Mouse (Mus musculus) heart, postnatal 0 days (tissue): Measurements from ENCODE around the gene Gm4565. TPM values are rescaled to one million over a fixed set of nuclear protein-coding genes. Genes with fewer than 3 reads are reported as not detected.
"Not testable (repeated sequence)": the region's sequence is repeated elsewhere in the genome, so short reads cannot be mapped to it uniquely, and the experiment has no call there.

Experiments
- ATAC-seq: fragments of 200-750 bp; cut with Nextera tagmentation; 2 replicates; pipeline ENCODE4 v1.8.0; 2017; ENCODE audit warnings: low read depth, moderate number of reproducible peaks, moderate library complexity; ENCODE audit not compliant: insufficient read depth
- DNase-seq: peaks from one replicate; pipeline ENCODE4 v3.0.0-alpha.2; 2016; ENCODE audit warnings: low spot score
- H3K27ac ChIP-seq: fragments of 300-500 bp; sonication (generic); 2 replicates; pipeline ENCODE4 v1.5.1; 2014; ENCODE audit warnings: low read depth, mild to moderate bottlenecking
- H3K27me3 ChIP-seq: fragments of 300-500 bp; sonication (generic); 2 replicates; pipeline ENCODE4 v1.6.1; 2014; ENCODE audit warnings: low read length, mixed read lengths; ENCODE audit not compliant: control insufficient read depth, insufficient read depth
- H3K36me3 ChIP-seq: fragments of 300-500 bp; sonication (generic); replicated peaks from 2 replicates; pipeline ENCODE4 v1.6.1; 2014; ENCODE audit warnings: low read length, mixed read lengths; ENCODE audit not compliant: control insufficient read depth, insufficient read depth
- H3K4me1 ChIP-seq: fragments of 300-500 bp; sonication (generic); 2 replicates; pipeline ENCODE4 v1.6.1; 2014; ENCODE audit warnings: antibody characterized with exemption; ENCODE audit not compliant: control insufficient read depth, insufficient read depth
- H3K4me2 ChIP-seq: fragments of 300-500 bp; sonication (generic); 2 replicates; pipeline ENCODE4 v1.6.1; 2014; ENCODE audit warnings: low read depth, mild to moderate bottlenecking, low read length, moderate library complexity
- H3K4me3 ChIP-seq: fragments of 300-500 bp; sonication (generic); 2 replicates; pipeline ENCODE4 v1.5.1; 2014; ENCODE audit warnings: low read depth, low read length
- H3K9ac ChIP-seq: fragments of 300-500 bp; sonication (generic); replicated peaks from 2 replicates; pipeline ENCODE4 v1.6.1; 2014; ENCODE audit warnings: low read depth, low read length, mixed read lengths
- H3K9me3 ChIP-seq: fragments of 300-500 bp; sonication (generic); replicated peaks from 2 replicates; pipeline ENCODE4 v1.6.1; 2016; ENCODE audit warnings: low read length; ENCODE audit not compliant: control insufficient read depth
- WGBS: fragments of 180-500 bp; shearing (Covaris S2); extraction: QIAGEN DNeasy Blood & Tissue Kit; methylation state at CpG from one replicate; pipeline ENCODE4 v1.1.7; 2014; 5-methylcytosine and 5-hydroxymethylcytosine counted together
- polyA plus RNA-seq: library from polyadenylated mRNA; unstranded; fragments of >200 nt; fragmentation: Nextera tagmentation; extraction: Ambion mirVana; gene quantifications from 2 replicates; pipeline ENCODE4 v1.2.1, GENCODE M21; 2015
- total RNA-seq: library from RNA; depleted of rRNA; stranded (reverse); fragments of >200 nt; gene quantifications from 2 replicates; pipeline ENCODE4 v1.2.3, GENCODE M21; 2014; ENCODE audit warnings: low replicate concordance; rRNA removed

The Gm4565 gene
- not detected in 2 replicates for total RNA-seq
- polyA plus RNA-seq: not detected in 2 replicates

DNA sequence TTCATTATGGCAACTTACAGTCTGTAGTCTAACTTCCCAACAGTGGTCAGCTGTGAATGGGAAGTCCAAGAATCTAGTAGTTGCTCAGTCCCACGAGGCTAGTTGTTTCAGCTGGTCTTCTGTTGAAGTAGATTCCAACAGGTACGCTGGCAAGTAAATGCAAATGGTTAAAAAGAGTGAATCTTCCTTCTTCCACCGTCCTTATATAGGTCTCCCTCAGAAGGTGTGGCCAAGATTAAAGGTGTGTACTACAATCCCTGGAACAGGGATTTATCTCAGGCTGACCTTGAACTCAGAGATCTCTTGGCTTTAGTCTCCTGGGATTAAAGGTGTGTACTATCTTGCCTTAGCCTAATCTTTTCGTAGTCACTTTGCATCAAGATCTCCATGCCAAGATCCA lies at the start of gene Gm4565:
Gene Gm4565, minus strand, starts transcription at position 101 of the 400 bp plus-strand sequence.
- H3K4me2 ChIP-seq, H3K27ac ChIP-seq: not testable (repeated sequence)
- 65% methylated on average over 2 of the region's 4 CpGs for WGBS

GRCm38 (mm10) chr7:22565243-22565642 lies 22.7 kb downstream of the Gm4565 start, which contains the start of gene Gm4201:
Gene Gm4201 (minus strand): TSS chr7:22565343.
- H3K9ac ChIP-seq, H3K9me3 ChIP-seq, H3K4me2 ChIP-seq, H3K27ac ChIP-seq, ATAC-seq, H3K4me1 ChIP-seq, H3K36me3 ChIP-seq, H3K27me3 ChIP-seq, H3K4me3 ChIP-seq, DNase-seq: not testable (repeated sequence)
- no CpG with 5 or more reads among the region's 3 CpGs for WGBS

More for the DNA sequence above, at the start of gene Gm4565:
- not testable (repeated sequence) for H3K9ac ChIP-seq, ATAC-seq, DNase-seq, H3K36me3 ChIP-seq, H3K4me1 ChIP-seq, H3K27me3 ChIP-seq, H3K4me3 ChIP-seq, H3K9me3 ChIP-seq

DNA sequence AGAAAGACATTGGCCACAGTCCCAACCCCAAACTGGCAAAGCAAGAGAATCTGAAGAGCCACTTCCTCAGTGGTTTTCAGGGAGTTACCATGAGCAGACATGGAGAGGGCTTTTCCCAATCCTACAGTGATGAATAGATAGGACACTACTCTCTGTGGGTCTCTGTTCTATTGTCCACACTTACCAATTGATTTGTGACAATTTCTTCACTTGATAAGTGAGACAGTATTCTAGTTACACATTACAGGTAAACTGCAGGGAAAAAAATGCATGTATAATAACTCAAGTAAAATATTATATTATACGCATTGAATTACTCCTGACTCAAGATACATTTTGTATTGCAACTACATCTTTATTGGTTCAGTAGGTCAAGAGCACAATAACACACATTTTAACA lies 53.1 kb downstream of the Gm4565 start, which contains the start of gene Gm8677:
Gene Gm8677, minus strand, starts transcription at position 101 of the 400 bp plus-strand sequence.
- H3K27ac ChIP-seq, H3K27me3 ChIP-seq, H3K36me3 ChIP-seq, ATAC-seq, H3K4me2 ChIP-seq, H3K4me1 ChIP-seq, H3K9me3 ChIP-seq, H3K4me3 ChIP-seq, H3K9ac ChIP-seq, DNase-seq: not testable (repeated sequence)
- no CpG with 5 or more reads among the region's 1 CpGs for WGBS

Other genes with a start within 250 kb of the Gm4565 start
- gene Gm8660, start 217.1 kb downstream of the Gm4565 start, total RNA-seq: not detected in 2 replicates
- gene Gm8660, start 217.1 kb downstream of the Gm4565 start, polyA plus RNA-seq: not detected in 2 replicates
- not detected in 2 replicates for gene Vmn1r148, start 174.5 kb downstream of the Gm4565 start, total RNA-seq
- gene Vmn1r148, start 174.5 kb downstream of the Gm4565 start, polyA plus RNA-seq: not detected in 2 replicates
- gene Vmn1r149, start 149.9 kb downstream of the Gm4565 start, total RNA-seq: not detected in 2 replicates
- gene Vmn1r149, start 149.9 kb downstream of the Gm4565 start, polyA plus RNA-seq: not detected in 2 replicates
- gene Gm10665, start 124.1 kb downstream of the Gm4565 start, total RNA-seq: not detected in 2 replicates
- not detected in 2 replicates for gene Gm10665, start 124.1 kb downstream of the Gm4565 start, polyA plus RNA-seq
- not detected in 2 replicates for gene Vmn1r151, start 88.4 kb downstream of the Gm4565 start, total RNA-seq
- gene Vmn1r151, start 88.4 kb downstream of the Gm4565 start, polyA plus RNA-seq: not detected in 2 replicates
- gene Vmn1r152, start 65.2 kb downstream of the Gm4565 start, total RNA-seq: not detected in 2 replicates
- not detected in 2 replicates for gene Vmn1r152, start 65.2 kb downstream of the Gm4565 start, polyA plus RNA-seq
- not detected in 2 replicates for gene Gm8677, start 53.2 kb downstream of the Gm4565 start, total RNA-seq
- gene Gm8677, start 53.2 kb downstream of the Gm4565 start, polyA plus RNA-seq: not detected in 2 replicates
- gene Gm4201, start 22.8 kb downstream of the Gm4565 start, total RNA-seq: not detected in 2 replicates
- not detected in 2 replicates for gene Gm4201, start 22.8 kb downstream of the Gm4565 start, polyA plus RNA-seq
- not detected in 2 replicates for gene Vmn1r155, start 69.9 kb upstream of the Gm4565 start, total RNA-seq
- not detected in 2 replicates for gene Vmn1r155, start 69.9 kb upstream of the Gm4565 start, polyA plus RNA-seq
- gene Gm8693, start 104.2 kb upstream of the Gm4565 start, total RNA-seq: not detected in 2 replicates
- gene Gm8693, start 104.2 kb upstream of the Gm4565 start, polyA plus RNA-seq: not detected in 2 replicates
- not detected in 2 replicates for gene Gm4567, start 131.6 kb upstream of the Gm4565 start, total RNA-seq
- not detected in 2 replicates for gene Gm4567, start 131.6 kb upstream of the Gm4565 start, polyA plus RNA-seq
- gene Vmn1r157, start 173.6 kb upstream of the Gm4565 start, total RNA-seq: not detected in 2 replicates
- gene Vmn1r157, start 173.6 kb upstream of the Gm4565 start, polyA plus RNA-seq: not detected in 2 replicates
- gene Vmn1r158, start 202.7 kb upstream of the Gm4565 start, total RNA-seq: not detected in 2 replicates
- not detected in 2 replicates for gene Vmn1r158, start 202.7 kb upstream of the Gm4565 start, polyA plus RNA-seq